Mouse (Mus musculus) urinary bladder, adult 18-20 months (tissue): ENCODE data around the gene Chn2.

Experiments
- DNase-seq, 2 experiments: peaks; one replicate each; pipeline ENCODE4 v3.0.0; 2022; ENCODE audit warnings: low spot score in 2 of 2, mixed read lengths in 2 of 2

The Chn2 gene

DNA sequence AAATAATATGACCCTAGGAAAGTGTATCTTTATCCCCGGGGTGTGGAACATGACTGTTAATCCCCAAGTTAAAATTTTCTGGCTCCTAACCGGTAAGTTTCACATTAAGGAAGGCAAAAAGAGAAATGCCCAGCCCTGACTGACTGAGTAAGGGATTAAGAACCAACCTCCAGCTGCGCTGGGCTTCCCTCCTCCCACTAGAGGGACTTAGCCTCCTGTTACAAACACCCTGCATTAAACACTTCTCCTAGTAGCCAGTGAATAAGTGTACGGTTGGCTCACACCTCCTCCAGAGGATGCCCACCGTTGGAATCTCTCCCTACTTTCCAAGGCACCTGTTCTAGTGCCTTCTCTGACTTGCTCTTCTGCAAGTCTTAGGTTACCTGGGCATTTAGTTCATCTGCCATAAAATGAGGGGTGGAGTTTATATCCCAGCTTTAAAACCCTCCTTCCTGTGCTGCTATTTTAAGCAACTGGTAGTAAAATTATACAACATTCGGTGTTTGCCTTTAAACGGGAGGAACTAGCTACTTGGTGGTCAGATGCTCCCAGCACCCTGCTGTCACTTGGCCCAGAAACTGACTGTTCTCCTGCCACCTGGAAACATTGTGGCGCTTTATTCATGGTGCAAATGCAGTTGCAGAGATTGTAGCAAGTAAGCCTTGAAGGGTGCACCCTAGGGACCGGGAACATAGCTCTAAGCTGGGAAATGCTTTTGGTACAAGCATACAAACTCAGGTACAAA is 294.5 kb downstream of the Chn2 start:
- no peak for DNase-seq

DNA sequence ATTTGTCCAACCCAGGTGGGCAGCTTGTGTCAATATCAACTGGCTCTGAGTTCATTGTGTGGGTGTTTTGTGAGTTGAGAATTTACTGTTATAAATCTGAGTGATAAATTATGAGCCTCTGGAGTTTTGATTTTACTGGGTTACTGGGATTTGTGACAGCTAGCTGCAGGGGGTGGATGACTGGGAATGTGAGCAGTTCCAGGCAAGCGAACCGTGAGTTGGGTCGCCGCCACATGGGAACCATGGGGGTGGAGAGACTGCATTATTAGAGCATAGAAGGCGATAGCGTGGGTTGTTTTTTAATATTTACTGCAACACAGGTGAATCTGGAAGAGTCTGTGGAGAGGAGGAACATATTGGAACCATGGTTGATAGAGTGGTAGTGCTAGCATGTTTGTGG is 298.0 kb downstream of the Chn2 start:
- no peak for DNase-seq

GRCm38 (mm10) chr6:54341133-54341532 is 301.8 kb downstream of the Chn2 start:
- DNase-seq = no peak

DNA sequence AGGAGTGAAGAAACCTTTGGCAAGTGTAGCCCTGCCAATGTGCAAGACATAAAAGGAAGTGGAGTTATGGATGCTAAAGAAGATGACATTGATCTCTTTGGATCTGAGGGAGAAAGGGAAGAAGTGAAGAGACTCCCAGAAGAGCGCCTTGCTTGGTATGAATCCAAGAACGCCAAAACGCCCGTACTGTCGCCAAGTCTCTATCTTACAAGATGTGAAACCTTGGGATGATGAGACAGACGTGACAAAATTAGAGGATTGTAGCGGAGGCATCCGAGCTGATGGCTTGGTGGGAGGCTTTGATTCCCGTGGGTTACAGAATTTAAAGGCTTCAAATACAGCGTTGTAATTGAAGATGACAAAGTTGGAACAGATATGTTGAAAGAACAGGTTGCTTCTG is 302.9 kb downstream of the Chn2 start:
- no peak for DNase-seq
